Mouse (Mus musculus) adrenal gland (tissue): ENCODE results near the gene Ecsit.

ENCODE experiments used
- intact Hi-C: fragments of 180-260 bp; cut with DNase I; formaldehyde crosslinking; loops from one replicate; pipeline ENCODE4 v1.15.1; 2025
- microRNA-seq, 2 experiments: library from miRNA; unstranded; fragments of <30 nt; microRNA quantifications; one replicate each; pipeline ENCODE4; 2019

Gene Ecsit

DNA sequence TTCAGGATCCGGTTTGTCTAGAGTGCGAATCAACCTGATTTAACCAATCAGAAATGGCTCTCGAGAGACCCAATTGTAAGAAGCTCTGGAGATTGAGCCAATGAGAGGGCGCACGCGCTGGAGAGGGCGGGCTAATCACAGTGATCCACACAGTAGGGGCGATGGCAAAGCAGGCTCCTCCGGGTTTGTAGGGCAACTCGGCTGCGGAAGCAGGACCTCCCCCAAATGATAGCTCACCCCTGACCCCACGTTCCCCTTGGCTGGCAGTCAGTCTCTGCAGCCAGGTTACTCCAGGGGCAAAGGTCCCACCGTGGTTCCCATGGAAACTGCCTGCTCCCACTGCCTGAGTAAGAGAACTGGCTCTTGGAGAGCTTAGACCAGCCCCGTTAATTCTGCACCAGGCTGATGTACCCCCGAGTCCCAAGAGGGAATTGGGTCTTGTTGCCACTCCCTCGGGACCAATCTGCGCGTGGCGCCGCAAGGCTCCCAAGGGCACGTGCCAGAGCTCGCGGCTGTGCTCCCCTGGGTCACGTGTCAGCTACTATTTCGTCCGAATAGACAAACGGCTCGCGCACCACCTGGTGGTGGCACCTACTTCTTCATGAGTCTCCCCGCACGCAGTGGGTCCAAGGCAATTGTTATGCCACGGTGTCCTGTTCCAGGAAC lies 30.7 kb downstream of the Ecsit start:
- intact Hi-C loops, result loop anchor here (2.0 kb wide), 1 partner anchor 76 kb away; no protein-coding TSS in a partner anchor

DNA sequence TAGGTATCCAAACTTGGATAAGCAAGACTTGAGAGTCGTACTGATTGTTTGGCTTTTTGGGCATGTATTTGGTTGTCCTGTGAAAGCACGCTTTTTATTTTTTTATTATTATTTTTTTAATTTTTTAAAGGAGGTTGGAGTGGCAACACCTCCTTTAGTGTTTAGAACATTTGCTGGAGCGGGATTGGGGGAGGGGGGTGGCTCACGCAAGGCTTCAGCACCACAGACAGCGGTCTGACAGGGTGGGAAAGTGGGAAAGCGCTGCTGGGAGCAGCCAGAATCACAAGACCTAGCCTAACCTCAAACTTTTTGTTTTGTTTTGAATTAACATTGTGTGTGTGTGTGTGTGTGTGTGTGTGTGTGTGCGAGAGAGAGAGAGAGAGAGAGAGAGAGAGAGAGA lies 31.6 kb downstream of the Ecsit start:
- intact Hi-C loops, result loop anchor here (2.0 kb wide), 1 partner anchor 75 kb away; no protein-coding TSS in a partner anchor

DNA sequence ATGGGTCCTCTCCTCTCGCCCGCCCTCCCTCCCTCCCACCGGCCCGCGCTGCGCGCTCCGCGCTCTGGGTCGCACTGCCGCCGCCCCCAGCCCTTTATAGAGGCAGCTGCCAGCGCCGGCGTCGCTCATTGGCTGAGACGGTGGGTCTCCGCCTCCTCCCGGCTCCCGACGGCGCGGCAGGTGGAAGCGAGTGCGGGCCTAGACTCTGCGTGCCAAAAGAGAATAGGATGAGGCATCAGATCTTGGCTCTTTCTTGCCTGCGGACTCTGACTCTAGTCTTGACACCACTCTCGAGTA lies 33.3 kb downstream of the Ecsit start, which contains the start of gene Elavl3:
Gene Elavl3, minus strand, starts transcription at position 66 of the 297 bp plus-strand sequence.
- intact Hi-C loops, result no loop called here

DNA sequence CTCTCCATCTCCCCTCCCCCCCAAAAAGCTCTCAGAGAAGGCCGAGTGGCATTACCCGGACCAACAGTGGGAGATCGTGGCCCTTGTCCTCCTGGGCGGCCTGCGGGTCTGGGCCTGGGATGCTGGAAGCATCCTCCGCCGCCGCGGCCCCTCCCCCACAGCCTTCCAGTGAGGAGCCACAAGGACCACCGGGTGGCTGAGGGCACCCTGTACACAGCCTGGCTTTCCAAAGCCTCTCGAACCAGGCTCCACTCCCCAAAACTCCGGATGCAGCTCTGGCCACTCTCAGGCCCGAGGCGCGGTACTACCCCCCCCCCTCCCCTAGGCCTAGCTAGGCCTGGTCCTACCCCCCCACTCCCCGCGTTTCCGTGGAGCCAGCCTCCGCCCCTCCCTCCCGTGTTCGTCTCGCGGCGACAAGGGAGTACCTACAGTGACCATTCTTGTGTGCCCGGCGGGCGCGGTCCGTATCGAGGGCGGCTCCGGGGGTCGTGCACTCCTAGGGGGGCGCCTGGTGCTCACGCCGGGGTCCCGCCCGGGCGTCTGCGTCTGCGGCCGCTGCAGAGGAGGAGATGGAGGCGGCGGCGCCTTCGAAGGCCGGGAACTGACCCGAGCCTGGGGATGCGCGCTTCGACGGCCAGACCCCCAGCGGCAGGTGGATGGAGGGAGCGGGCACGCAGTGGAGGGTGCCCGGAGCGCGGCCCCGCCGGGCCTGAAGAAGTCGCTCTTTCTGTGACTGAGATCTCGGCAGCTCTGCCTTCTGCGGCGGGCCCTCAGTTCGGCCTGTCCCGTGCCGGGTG lies 33.9 kb downstream of the Ecsit start:
- intact Hi-C loops, result no loop called here

DNA sequence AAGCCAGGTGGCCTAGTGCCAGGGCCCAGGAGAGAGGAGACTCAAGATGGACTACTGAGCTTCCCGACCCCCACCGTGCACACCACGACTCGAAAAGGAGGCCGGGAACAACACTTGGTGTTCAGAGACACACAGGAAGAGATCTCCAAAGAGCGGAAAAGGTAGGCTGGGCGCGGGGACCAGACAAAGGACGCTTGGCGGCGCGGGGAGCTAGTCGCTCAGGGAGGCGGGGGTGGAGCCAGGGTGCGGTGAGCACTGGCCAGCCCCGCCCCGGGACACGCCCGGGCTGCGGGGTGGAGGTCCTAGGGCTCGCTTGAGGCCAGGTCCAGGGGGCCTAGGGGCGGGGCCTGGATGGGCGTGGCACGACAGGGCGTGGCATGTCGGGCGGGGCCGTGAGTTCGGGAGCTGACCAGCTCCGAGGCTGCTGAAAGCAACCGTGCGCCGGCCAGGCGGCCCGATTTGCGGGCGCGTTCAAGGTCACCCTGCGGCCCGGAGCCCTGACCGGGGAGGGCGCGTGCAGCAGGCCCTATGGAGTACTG lies 34.8 kb downstream of the Ecsit start:
- intact Hi-C loops, result no loop called here

DNA sequence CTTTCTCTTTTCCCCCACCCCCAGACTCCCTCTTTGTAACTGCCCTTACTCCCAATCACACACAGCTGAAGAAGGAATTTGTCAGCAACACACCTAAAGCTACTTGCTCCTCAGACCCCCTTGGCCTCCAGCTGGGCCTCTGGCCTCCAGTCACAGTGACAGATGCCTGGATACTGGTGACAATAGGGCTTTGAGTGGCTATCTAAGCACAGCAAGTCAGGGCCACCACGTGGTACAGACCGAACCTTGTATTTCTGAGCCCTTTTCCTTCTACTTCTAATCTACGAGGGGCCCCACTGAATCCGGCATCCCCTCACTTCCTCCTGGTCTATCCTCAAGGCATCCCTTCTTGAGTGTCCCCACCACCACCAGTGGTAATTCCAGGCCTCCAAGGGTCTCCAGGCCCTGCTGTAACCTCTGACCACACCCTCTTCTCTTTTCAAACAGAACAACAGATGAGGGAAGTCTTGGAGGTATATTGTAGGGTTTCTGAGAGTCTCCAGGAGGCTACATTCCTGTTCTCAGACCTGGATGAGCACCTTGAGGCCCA lies 35.4 kb downstream of the Ecsit start:
- intact Hi-C loops, result loop anchor here (5.0 kb wide), 1 partner anchor 42 kb away; no protein-coding TSS in a partner anchor

DNA sequence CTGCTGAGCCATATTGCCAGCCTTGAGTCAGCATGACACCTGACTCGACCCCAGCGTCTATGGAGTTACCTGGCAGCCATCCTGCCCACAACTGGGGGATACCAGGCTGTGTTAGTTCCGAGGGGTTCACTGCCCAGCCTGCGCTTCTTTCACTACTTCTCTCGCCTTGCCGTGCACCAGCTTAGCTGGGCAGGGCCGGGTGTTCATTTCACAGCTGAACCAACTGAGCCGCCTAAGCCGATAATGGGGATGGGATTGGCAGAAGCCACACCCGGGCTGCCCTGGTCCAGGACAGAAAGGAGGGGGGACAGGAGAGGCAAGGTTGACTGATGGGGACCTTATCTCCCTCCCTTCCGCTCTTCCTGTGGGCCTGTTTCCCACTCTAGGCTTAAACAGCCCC lies 35.9 kb downstream of the Ecsit start:
- intact Hi-C loops, result loop anchor here (5.0 kb wide), 1 partner anchor 42 kb away; no protein-coding TSS in a partner anchor

DNA sequence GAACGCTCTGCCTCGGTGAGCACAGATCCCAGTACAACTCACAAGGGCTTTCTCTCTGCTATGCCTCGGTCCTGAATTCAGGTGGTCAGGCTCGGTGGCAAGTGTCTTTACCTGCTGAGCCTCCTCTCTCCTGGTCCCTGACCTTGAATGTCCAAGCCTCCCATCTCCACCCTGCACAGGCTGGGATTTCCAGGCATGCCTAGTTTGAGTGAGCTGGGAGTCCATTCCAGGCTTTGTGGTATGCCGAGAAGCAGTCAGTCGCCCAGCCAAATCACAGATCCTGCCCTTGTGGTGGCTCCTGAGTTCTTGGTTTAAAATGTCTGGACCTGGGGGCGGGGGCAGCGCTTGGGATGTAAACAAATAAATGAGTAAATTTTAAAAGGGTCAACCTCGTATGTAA lies 37.9 kb downstream of the Ecsit start:
- intact Hi-C loops, result loop anchor here (5.0 kb wide), 1 partner anchor 40 kb away; no protein-coding TSS in a partner anchor

DNA sequence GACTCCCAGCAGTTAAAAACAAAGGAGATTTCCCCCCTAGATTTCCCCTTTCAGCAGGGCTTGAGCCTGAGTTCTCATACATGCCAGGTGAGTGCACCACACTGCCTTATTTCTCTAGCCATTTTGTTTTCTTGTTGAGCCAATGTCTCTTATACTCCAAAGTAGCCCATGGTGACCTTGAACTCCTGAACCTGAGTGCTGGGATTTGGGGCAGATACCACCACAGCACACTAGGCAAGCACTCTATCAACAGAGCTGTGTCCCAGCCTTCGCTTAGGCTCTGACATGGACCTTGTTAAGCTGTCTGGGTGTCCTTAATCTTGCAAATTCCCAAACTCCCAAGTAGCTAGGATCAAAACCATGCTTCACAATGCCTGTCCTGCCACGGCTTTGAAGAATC lies 43.4 kb downstream of the Ecsit start:
- intact Hi-C loops, result no loop called here

DNA sequence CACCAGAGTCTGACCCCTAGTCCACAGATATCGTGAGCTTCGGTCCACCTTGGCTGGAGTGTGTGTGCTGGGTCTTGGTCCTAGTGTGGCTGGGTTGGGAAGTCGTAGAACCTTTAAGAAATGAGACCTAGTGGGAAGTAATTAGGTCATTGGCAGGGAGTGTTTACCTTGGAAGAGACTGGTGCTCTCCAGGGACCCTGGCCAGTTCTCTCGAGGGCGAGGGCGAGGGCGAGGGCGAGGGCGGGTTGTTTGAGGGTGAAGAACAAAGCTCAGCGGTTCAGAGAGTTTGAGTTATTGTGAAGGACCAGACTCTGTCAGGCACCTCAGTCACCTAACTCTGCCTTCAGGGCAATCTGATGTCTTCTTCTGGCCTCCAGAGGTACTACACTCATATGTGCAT lies 47.4 kb downstream of the Ecsit start:
- intact Hi-C loops, result no loop called here

DNA sequence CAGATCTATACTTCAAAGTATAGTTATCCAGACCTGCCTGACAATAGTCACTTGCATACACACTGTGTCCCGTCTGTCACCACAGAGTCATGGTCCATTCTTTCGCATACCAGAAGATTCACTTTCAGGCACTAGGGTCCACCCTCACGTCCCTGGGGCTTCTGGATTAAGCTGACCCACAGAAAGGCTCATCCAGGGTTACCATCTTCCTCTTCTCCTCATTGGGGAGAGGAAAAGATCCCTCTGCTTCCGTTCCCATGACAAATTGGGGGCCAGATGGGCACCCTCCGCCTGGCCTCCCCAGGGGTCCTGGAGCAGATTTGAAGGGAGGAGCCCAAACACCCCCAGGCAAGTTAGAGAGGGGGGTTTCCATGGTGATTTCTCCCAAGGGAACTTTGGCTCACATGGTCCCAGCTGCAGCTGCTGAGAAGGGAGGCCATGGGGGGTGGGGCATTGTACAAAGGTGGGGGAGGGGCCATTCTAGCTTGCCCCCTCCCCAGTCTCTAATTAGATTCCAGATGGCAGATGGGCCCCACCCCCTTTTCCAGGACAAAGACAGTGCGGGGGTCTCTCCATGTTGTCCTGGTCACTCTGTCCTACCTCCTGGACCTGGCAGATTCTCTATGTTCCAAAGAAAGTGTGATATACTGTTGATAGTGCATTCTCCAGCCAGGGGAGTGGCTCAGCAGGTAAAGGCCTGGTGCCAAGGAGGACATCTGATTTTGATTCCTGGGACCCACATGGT lies 49.8 kb downstream of the Ecsit start:
- intact Hi-C loops, result no loop called here

DNA sequence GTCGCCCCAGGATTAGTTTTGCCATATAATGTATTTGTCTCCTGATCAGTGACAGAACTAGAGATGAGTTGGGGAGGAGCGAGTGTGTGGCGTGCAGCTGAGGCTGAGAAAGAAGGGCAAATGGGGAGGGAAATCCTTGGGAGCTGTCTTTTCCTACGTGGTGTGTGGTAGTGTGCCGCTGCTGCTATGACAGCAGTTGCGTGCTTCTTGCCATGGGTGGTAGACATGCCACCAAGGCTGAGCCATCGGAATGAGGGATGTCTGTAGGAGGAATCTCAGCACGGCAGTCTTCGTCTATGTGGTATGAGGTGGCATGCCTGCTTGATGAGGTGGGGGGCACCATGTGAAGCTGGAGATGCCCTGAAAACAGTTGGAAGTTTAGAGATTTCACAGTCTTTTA lies 54.9 kb downstream of the Ecsit start:
- intact Hi-C loops, result no loop called here

DNA sequence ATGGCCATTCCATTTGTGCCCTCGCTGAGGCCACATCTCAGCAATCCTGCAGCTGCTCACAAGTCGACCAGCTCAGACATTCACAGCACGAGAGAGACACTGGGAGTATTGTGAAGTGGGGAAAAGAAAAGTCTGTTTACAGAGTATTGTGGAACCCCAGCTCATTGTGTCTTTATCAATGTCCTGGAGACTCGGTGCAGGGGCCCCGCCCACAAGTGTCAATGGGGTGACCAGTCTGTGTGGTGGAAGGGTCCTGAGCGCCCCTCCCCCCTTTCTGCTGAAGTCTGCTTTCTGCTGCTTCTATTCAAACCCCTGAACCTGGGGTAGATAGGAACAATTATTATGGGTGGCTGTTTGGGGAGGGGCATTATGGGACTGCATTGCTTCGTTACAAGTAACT lies 56.8 kb downstream of the Ecsit start:
- intact Hi-C loops, result no loop called here

DNA sequence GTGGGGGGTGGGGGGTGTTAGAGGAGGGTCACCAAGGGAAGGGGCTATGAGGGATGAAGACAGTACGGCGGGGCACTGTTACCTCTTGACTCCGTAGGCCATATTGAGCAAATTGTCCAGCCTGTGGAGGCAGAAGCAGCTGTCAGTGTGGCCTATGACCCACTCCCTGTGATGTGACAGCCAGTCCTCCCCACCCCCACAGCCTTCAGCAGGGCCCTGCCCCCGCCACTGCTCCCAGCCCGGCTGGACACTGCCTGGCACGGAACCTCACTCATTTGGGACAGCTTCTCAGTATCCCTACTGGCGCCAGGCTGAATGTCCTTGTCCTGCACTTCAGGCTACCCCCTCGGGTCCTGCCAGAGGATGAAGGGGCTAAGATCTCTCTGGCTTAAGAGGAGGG lies 60.6 kb downstream of the Ecsit start:
- intact Hi-C loops, result no loop called here

Small RNAs within 50 kb of the gene (microRNA-seq; reads per million reads assigned to microRNA genes)
- 0.11 to 0.12 reads per million in 2 experiments for gene Mir7084
